Mouse (Mus musculus): ENCODE data around the gene Nek9.

Nek9 gene

DNA sequence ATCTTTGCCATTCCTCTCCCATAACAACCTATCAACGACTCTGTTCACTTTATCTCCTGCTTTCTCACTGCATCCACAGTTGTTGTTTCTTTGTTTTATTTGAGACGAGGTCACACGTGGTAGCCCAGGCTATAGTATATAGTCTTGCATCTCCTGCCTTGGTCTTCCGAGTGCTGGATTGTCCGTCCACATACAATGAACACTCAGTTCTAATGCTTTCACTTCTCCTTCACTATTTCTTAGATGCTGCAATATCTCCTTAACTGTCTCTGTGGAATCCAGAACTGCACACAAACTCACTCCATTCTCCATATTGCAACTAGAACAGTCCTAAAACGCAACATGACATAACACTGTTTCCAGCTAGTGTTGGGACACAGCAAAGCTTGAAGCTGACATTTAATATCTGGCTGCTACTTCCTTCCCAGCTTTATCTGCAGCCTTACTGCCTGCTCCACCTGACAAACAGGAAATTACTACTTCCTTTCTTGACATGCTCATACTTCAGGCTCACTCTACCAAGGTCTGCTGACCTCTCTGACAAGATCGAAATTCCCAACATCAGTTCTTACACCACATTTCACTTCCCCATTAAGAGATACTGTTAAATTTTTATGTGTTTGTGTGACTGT, 82.0 kb downstream of the Nek9 start:
- DNase-seq, result no peak

DNA sequence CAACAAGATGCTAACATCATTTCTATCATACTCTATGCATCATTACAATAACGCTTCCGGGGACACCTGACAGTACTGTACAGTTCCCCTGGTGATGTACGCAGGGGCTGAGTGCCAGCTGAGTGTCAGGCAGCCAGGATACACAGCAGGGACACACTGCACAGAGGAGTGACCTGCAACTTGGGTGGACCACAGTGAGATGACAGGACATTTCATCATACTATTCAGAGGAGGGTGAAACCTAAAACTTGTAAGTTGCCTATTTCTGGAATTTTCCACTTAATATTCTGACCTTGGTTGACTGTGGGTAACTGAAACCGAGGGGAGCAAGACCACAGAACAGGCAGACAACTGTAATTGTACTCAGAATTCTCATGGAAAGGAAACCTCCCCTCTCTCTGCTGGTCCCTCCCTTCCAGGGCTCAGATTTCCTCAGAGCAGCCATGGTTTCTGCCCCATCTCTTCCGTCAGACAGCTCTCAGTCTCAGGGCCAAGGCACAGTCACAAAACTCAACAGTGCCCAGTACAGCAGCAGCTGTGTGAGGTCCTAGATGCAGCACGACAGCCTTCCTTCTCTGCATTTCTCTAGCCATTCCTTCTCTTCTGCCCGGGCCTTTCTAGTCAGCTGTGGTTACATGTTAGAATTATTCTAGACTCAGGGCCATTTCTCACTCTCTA, 82.9 kb downstream of the Nek9 start:
- DNase-seq, result no peak

DNA sequence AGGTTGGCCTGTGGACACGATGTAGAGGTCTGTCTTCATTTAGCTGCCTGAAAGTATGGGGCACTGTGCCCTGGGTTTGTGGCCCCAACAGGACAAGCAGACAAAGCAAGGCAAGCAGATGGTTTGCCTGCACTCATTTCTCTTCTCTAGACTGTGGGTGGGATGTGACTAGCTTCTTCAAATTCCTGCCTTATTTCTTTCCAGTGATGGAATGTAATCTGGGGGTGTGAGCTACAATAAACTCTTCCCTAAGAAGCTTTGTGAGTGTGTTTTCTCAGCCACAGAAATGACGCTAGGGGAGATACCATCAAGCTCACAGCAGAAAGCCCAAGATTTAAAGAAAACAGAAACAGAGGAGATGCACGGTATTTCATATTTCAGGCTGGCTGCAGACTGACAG, 87.1 kb downstream of the Nek9 start:
- no peak for DNase-seq

All from cerebellum, adult 9-11 months (tissue).